Mouse (Mus musculus): ENCODE results near the gene Prl2a1.
"Not testable (repeated sequence)": the region's sequence is repeated elsewhere in the genome, so short reads cannot be mapped to it uniquely, and the experiment has no call there.

Gene Prl2a1

DNA sequence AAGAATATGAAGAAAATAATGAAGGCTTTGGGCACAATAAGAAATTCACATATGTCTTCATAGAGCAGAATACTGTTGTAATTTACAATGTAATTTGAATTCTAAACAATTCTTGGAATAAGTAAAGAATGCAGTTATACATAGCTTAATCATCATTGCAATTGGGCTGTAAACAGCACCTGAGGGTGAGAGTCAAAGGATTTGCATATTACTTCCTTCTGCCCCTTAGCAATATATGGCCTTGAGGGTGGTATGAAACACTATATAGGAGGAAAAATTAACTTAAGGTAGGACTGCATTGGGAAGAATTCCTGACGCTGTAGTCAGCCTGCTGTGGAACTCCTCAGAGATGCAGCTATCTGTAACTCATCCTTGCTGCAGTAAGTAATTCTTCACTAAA, at the start of gene Prl2a1:
Gene Prl2a1 (plus strand): TSS at position 301 of the 400 bp plus-strand sequence.
- in situ Hi-C loops (cut with MboI, MseI), result no loop called here

DNA sequence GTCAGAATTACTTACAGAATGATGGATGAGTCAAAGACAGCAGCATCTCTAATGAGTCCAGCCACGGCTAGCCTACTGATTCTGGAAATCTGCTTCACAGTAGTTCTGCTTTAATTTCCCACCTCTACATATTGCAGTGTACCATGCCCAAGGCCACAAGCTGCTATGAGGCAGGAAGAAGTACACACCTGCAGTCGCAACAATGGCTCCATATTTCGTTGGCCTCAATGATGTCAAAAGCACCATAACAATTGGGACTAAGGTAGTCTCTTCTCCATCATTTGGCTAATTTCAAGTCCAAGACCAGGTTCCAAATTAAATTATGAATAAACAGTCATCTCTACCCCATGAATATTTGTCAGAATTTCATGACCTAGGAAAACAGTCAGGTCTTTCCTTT, 20.8 kb upstream of the Prl2a1 start, which contains the start of gene Prl7c1:
Gene Prl7c1 (minus strand): TSS at position 101 of the 400 bp plus-strand sequence.
- in situ Hi-C loops (cut with MboI, MseI), result not testable (repeated sequence)

DNA sequence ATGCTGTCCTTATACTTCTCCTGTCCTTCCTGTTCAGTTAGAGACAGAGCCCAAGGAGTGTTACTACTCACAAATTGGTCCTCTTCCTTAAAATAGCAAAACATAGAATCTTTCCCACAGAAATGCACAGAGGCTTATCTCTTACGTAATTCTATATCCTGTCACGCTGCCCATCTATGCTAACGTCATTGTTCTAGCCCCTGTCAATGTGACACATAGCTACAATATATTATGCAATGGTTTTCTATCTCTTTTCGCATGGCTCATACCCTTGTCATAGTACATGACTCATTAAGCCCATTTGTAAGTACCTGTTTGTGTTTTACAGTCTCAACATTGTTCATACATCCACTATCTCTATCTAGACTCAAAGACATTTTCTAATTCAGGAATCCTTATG, 2.2 kb upstream of the Prl2a1 start:
- in situ Hi-C loops (cut with MboI, MseI), result no loop called here

DNA sequence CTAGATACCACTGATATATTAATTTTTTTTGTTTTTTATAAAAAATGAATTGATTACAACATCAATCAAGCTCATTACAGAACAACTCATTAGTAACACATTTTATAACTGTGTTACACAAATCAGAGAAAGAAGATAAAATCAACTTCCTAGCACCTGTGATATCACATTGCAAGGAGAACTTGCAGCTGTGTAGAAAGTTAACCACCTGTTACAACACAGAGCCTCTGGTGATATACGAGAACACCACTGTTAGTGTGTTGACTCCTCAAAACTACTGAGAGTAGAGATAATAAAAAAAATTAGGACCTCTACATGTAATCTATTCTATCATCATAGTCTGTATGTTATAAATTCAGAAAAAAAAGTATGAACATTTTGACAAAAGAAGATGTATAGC, 1.3 kb downstream of the Prl2a1 start:
- in situ Hi-C loops (cut with MboI, MseI), result no loop called here

DNA sequence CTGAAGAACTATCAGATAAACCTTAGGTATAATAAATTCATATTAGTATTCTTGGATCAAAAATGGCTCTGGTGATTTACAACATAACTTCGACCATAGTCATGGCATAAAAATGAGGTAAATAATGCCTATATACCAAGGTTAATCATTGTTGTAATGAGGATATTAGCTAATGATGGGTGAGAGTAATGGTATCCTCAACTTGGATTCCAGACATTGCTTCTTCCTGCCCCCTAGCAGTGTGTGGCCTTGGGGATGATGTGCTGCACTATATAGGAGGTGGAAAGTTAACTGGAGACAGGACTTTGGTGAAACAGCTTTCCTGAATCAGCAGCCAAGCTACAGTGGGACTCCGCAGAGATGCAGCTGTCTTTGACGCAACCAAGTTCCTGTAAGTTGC, 47.6 kb downstream of the Prl2a1 start, which contains the start of gene Prl2c1:
Gene Prl2c1 (plus strand): TSS at position 301 of the 400 bp plus-strand sequence.
- in situ Hi-C loops (cut with MboI, MseI), result no loop called here

All from T-helper 1 cell (primary cell).